Mouse (Mus musculus): ENCODE measurements around the gene Zfp82.

DNA sequence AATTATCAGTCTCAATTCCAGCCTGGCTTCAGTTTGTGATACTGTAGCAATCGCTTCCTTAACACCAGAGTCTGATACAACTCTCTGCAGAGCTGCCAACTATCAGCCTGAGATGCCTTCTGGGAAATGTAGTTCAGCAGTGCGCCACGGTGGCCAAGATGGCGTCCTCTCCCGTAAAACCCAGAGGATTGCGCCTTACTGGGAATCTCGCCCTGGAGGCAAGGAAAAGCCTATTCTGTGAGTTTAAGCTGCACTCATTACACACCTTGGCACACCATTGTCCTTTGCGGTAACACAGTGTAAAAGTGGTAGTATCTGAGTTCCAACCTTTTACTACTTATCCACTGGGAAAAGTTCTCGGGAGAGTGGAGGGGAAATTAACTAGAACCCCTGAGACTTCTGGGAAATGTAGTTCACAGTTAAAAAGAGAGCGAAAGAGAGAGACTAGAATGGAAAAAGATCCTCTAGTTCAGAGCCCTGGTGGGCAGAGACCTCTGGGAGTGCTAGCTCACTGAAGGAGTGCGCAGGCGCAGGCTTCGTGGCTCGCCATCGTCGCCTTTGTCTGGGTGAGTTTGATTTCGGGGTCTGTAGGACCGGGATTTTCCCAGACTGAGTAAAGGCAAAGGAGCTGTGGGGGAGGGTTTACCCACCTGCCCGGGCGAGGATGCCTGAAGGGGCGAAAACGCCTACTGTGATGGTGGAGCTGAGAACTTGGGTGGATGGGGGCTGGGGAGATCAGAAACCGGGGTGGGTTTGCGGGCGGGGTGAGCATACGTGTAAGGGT, 22.1 kb upstream of the Zfp82 start, which contains the start of gene Zfp260:
- TF ChIP-seq POLR2A (IDR thresholded peaks at IDR 0.05; ENCODE audit: extremely low read depth, insufficient read depth, low read length) (peak; percentile 89), CTCF (IDR thresholded peaks at IDR 0.05; ENCODE audit: extremely low read depth, insufficient read depth, low read length) (no peak)
